Mouse (Mus musculus): ENCODE data around the gene Il15ra. TPM values are rescaled to one million over a fixed set of nuclear protein-coding genes. Genes with fewer than 3 reads are reported as not detected.
"Not testable (repeated sequence)": the region's sequence is repeated elsewhere in the genome, so short reads cannot be mapped to it uniquely, and the experiment has no call there.

Il15ra gene
- polyA plus RNA-seq, 1 experiment: not detected

DNA sequence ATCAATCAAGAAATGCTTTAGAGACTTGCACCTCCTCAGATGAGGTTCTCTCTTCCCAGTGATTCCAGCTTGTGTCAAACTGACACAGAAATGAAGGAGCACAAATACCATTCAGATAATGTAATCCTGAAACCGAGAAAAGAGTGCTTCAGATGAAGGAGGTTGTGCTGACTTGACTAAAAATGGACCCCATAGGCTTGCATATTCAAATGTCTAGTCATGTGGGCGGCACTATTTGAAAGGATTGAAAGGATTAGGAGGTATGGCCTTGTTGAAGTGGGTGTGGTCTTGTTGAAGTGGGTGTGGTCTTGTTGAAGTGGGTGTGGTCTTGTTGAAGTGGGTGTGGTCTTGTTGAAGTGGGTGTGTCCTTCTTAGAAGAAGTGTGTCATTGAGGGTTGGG, 5.2 kb upstream of the Il15ra start:
- H3K27me3 ChIP-seq (ENCODE audit: control insufficient read depth): peaks cover 6% of the 10 kb centered on the region
- no peak overlapping the region for H3K4me3 ChIP-seq (replicated peaks)
- peaks cover 3% of the 10 kb centered on the region for H3K4me1 ChIP-seq (ENCODE audit: control insufficient read depth)
- no peaks in the 10 kb centered on the region for H3K36me3 ChIP-seq (ENCODE audit: control insufficient read depth)
- TF ChIP-seq GATA1 (IDR thresholded peaks at IDR 0.05; ENCODE audit: low read length): no peak
- no peak for TF ChIP-seq TAL1 (IDR thresholded peaks at IDR 0.05; ENCODE audit: low read length)
- H3K9me3 ChIP-seq (ENCODE audit: control insufficient read depth, low read length): peaks cover 4% of the 10 kb centered on the region; the same call in 1 of the 2 replicates

DNA sequence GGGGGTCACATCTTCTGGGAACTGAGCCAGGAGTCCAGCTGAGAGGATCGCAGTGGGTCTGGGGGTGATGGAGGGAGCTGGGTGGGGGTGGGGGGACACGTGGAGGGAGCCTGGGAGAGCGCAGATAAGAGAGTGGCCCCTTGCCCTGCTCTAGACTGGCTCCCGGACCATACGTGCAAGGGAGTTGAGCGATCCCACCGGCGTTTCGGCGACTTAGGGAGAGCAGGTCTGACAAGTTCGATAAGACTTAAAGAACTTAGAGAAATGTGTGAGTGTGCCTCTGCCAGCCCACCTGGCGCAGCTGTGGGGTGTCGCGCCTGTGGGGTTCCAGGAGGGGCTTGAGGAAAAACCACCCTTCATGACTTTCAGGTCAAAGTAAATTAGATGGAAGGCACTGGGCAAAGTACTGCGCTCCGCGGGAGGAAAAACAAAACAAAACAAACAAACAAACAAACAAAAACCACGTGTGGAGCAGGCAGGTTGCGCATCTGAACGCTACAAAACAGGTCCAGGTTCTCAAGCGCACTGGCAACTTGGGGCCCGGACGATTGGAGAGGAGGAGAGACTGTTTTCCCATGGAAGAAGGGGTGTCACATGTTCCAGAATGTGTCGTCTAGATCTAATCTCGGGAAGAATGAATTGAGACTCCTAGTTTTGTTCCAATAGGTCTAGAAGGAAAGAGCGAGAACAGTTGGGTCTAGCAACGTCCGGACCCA, 1.1 kb downstream of the Il15ra start:
- Histone ChIP-seq H3K27me3 (ENCODE audit: control insufficient read depth) (peaks cover 22% of the 10 kb centered on the region), H3K4me1 (ENCODE audit: control insufficient read depth) (peaks cover 20% of the 10 kb centered on the region), H3K9me3 (ENCODE audit: control insufficient read depth, low read length) (no peaks in the 10 kb centered on the region), H3K4me3 (replicated peaks) (peak overlapping the region; percentile 71), H3K36me3 (ENCODE audit: control insufficient read depth) (no peaks in the 10 kb centered on the region)
- no peak for TF ChIP-seq GATA1 (IDR thresholded peaks at IDR 0.05; ENCODE audit: low read length)
- no peak for TF ChIP-seq TAL1 (IDR thresholded peaks at IDR 0.05; ENCODE audit: low read length)

DNA sequence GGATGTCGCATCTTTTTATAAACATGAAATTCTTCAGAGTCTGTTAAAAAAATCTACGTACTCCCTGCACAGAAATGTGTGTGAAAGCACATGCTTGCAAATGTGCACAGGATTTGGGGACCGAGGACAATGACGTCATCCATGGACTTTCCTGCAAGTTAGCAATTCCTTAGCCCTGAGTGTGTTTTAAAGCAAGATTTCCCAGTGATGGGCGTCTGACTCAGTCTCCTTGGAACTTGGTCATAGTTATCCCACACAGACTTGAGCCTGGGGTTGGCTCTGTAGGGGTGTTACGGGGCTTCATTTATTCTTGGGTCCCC, 1.6 kb downstream of the Il15ra start:
- peaks cover 20% of the 10 kb centered on the region for H3K4me1 ChIP-seq (ENCODE audit: control insufficient read depth)
- no peaks in the 10 kb centered on the region for H3K9me3 ChIP-seq (ENCODE audit: control insufficient read depth, low read length)
- peaks cover 22% of the 10 kb centered on the region for H3K27me3 ChIP-seq (ENCODE audit: control insufficient read depth)
- H3K36me3 ChIP-seq (ENCODE audit: control insufficient read depth): no peaks in the 10 kb centered on the region
- TF ChIP-seq TAL1 (IDR thresholded peaks at IDR 0.05; ENCODE audit: low read length): no peak
- no peak for TF ChIP-seq GATA1 (IDR thresholded peaks at IDR 0.05; ENCODE audit: low read length)
- H3K4me3 ChIP-seq (replicated peaks): no peak overlapping the region

DNA sequence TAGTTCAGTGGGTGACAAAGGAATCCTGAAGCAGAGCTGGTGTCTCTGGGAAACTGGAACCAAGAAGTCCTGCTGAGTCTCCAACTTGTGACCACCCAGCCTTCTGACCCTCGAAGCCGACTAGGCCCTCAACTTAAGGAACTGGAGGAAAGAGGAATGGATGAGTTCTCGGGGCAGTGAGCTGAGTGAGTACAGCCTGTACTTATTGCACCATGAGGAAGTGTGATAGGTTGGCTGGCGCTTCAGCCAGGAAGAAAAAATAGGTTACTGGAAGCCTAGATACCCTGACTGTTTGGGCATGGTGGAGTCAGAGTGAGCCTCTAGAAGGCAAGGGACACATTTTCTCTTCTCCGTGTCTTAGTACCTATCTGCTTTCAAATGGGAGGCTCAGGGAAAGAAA, 3.4 kb downstream of the Il15ra start:
- Histone ChIP-seq H3K4me1 (ENCODE audit: control insufficient read depth) (peaks cover 20% of the 10 kb centered on the region), H3K4me3 (replicated peaks) (no peak overlapping the region), H3K27me3 (ENCODE audit: control insufficient read depth) (peaks cover 22% of the 10 kb centered on the region), H3K36me3 (ENCODE audit: control insufficient read depth) (no peaks in the 10 kb centered on the region), H3K9me3 (ENCODE audit: control insufficient read depth, low read length) (no peaks in the 10 kb centered on the region)
- TF ChIP-seq GATA1 (IDR thresholded peaks at IDR 0.05; ENCODE audit: low read length): no peak
- no peak for TF ChIP-seq TAL1 (IDR thresholded peaks at IDR 0.05; ENCODE audit: low read length)

DNA sequence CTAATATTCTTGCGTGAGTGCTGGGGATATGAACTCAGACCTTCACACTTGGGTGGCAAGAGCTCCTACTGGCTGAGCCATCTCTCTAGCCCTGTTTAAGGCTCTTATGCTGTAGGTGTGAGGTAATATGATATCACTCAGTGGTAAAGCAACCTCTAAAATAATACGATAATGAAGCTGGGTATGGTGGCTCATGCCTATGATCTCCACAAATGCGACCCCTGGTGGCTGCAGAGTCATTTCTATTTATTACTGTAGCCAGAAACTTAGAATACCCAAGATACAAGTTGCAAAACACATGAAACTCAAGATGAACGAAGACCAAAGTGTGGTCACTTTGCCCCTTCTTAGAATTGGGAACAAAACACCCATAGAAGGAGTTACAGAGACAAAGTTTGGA, 5.0 kb downstream of the Il15ra start:
- H3K27me3 ChIP-seq (ENCODE audit: control insufficient read depth): peaks cover 14% of the 10 kb centered on the region
- H3K4me1 ChIP-seq (ENCODE audit: control insufficient read depth): peaks cover 19% of the 10 kb centered on the region
- not testable (repeated sequence) for H3K36me3 ChIP-seq (ENCODE audit: control insufficient read depth); H3K4me3 ChIP-seq (replicated peaks); H3K9me3 ChIP-seq (ENCODE audit: control insufficient read depth, low read length)

DNA sequence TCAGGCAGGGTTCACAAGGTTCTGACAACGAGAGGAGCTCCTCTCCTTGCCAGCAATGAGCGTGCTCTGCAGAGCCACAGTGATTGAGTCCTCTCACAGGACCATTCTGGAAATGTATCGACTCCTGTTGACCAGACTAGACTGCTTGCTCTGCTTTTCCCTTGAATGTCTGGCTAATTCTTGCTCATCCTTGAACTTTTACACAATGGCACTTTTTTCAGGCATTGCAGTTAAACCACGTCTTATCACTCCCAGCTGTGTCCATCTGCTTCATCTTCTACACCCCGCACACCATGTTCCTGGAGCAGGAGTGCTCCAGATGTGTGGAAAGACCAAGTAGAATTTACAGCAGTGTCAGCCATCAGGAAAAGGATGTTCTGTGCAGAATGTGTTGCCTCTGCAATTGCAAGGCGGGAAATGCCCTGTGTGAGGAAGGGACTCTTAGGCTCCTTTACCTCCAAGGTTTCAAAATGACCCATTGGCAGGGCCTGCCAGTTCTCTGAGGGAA, 7.4 kb downstream of the Il15ra start:
- TF ChIP-seq GATA1 (IDR thresholded peaks at IDR 0.05; ENCODE audit: low read length): no peak
- no peak for TF ChIP-seq TAL1 (IDR thresholded peaks at IDR 0.05; ENCODE audit: low read length)
- Histone ChIP-seq H3K4me3 (replicated peaks) (no peak overlapping the region), H3K27me3 (ENCODE audit: control insufficient read depth) (no peaks in the 10 kb centered on the region), H3K9me3 (ENCODE audit: control insufficient read depth, low read length) (no peaks in the 10 kb centered on the region), H3K4me1 (ENCODE audit: control insufficient read depth) (peaks cover 5% of the 10 kb centered on the region), H3K36me3 (ENCODE audit: control insufficient read depth) (no peaks in the 10 kb centered on the region)

DNA sequence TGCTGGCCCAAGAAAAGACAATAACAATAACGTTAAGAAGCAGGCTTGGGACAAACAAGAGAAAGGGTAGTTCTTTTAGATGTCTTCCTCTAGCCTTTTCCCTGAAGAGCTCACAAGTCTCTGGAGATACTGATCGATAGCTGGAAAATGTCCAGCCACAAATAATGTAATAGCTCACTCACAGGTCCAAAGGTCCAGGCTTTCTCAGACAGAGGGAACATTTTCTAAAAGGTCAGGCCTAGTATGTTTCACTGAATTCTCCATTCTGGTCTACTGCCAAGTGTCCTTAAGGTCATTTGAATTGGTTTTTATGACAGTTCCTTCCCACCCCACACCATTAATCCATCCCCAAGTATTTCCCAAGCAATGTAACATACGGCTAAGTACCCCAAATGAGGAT, 7.9 kb downstream of the Il15ra start:
- no peak for TF ChIP-seq TAL1 (IDR thresholded peaks at IDR 0.05; ENCODE audit: low read length)
- no peak for TF ChIP-seq GATA1 (IDR thresholded peaks at IDR 0.05; ENCODE audit: low read length)
- Histone ChIP-seq H3K36me3 (ENCODE audit: control insufficient read depth) (no peaks in the 10 kb centered on the region), H3K4me1 (ENCODE audit: control insufficient read depth) (peaks cover 5% of the 10 kb centered on the region), H3K4me3 (replicated peaks) (no peak overlapping the region), H3K9me3 (ENCODE audit: control insufficient read depth, low read length) (no peaks in the 10 kb centered on the region), H3K27me3 (ENCODE audit: control insufficient read depth) (no peaks in the 10 kb centered on the region)

DNA sequence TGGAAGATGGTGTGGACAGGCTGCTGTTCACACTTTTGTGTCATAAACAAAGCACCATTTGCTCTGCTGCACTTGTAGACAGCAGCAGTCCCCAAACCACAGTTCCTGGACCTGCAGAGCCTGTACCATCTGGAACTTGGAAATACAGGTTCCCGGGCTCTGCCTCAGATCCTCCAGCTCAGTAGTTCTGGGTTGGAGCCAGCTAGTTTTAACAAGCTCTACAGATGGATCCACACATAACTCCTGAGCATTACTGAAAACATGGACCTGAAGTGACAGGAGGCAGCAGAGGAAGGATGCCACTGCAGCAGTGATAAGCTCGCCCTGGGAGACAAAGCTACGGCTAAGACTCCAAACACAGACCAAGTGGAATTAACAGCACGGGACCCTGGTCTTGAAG, 9.4 kb downstream of the Il15ra start:
- Histone ChIP-seq H3K4me3 (replicated peaks) (no peak overlapping the region), H3K4me1 (ENCODE audit: control insufficient read depth) (peaks cover 2% of the 10 kb centered on the region; the same call in 1 of the 2 replicates), H3K9me3 (ENCODE audit: control insufficient read depth, low read length) (no peaks in the 10 kb centered on the region), H3K27me3 (ENCODE audit: control insufficient read depth) (no peaks in the 10 kb centered on the region), H3K36me3 (ENCODE audit: control insufficient read depth) (no peaks in the 10 kb centered on the region)
- TF ChIP-seq TAL1 (IDR thresholded peaks at IDR 0.05; ENCODE audit: low read length) (no peak), GATA1 (IDR thresholded peaks at IDR 0.05; ENCODE audit: low read length) (no peak)

DNA sequence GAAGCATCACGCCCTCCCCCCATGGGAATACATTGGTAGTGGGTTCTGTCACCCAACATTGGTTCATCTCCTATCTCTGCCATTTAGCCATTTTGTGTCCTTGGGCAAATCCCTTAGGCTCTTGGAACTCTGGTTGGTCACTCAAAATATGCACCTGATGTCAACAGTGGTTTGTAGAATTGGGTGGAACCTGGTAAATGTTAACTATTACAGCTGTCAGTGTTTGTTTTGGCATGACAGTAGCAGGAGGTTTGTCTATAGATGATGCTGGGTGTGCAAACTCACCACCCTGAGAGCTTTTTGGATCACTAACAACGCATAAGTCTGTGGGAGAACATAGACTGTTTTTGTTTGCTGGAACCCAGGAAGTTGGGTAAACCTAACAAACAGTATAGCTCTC, 13.5 kb downstream of the Il15ra start:
- Histone ChIP-seq H3K27me3 (ENCODE audit: control insufficient read depth) (no peaks in the 10 kb centered on the region), H3K36me3 (ENCODE audit: control insufficient read depth) (no peaks in the 10 kb centered on the region), H3K4me1 (ENCODE audit: control insufficient read depth) (no peaks in the 10 kb centered on the region), H3K4me3 (replicated peaks) (no peak overlapping the region), H3K9me3 (ENCODE audit: control insufficient read depth, low read length) (no peaks in the 10 kb centered on the region)
- TF ChIP-seq TAL1 (IDR thresholded peaks at IDR 0.05; ENCODE audit: low read length) (no peak), GATA1 (IDR thresholded peaks at IDR 0.05; ENCODE audit: low read length) (no peak)

DNA sequence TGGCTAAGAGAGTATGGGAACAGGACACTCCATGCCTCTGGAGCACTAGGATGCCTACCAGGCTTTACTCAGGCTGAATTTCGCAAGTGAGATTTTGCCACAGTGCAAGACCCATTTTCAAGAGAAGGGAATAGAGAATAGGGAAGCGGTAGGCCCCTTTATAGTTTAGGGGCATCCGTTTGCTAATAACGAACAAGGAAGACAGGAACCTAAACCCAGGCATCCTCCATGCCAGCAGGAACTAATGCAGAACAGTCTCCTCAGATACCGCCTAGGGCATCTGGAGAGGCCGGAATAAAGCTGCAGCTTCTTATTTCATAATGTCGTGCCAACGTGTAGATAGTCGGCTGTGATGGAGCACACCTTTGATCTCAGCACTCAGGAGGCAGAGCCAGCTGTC, 17.5 kb downstream of the Il15ra start:
- TF ChIP-seq TAL1 (IDR thresholded peaks at IDR 0.05; ENCODE audit: low read length): no peak
- no peak for TF ChIP-seq GATA1 (IDR thresholded peaks at IDR 0.05; ENCODE audit: low read length)
- H3K9me3 ChIP-seq (ENCODE audit: control insufficient read depth, low read length): no peaks in the 10 kb centered on the region
- H3K4me1 ChIP-seq (ENCODE audit: control insufficient read depth): no peaks in the 10 kb centered on the region
- H3K36me3 ChIP-seq (ENCODE audit: control insufficient read depth): no peaks in the 10 kb centered on the region
- H3K27me3 ChIP-seq (ENCODE audit: control insufficient read depth): no peaks in the 10 kb centered on the region
- H3K4me3 ChIP-seq (replicated peaks): no peak overlapping the region

Data from erythroblast, embryonic 14.5 days (primary cell).